Mouse (Mus musculus) neural tube, embryonic 14.5 days (tissue): ENCODE measurements around the gene Derl2. TPM values are rescaled to one million over a fixed set of nuclear protein-coding genes. Genes with fewer than 3 reads are reported as not detected.

ENCODE experiments used
- ATAC-seq: fragments of 200-750 bp; cut with Nextera tagmentation; 2 replicates; pipeline ENCODE4 v1.8.0; 2017; ENCODE audit warnings: low read depth, mild to moderate bottlenecking, moderate TSS enrichment, moderate library complexity
- H3K27ac ChIP-seq: fragments of 300-500 bp; sonication (generic); 2 replicates; pipeline ENCODE4 v1.5.1; 2014; ENCODE audit warnings: low read depth, mild to moderate bottlenecking, control low read depth, low read length, moderate library complexity, mixed read lengths
- H3K27me3 ChIP-seq: fragments of 300-500 bp; sonication (generic); 2 replicates; pipeline ENCODE4 v1.6.1; 2014; ENCODE audit warnings: low read length; ENCODE audit not compliant: control insufficient read depth, insufficient read depth
- H3K36me3 ChIP-seq: fragments of 300-500 bp; sonication (generic); 2 replicates; pipeline ENCODE4 v1.6.1; 2014; ENCODE audit warnings: low read length, mixed read lengths; ENCODE audit not compliant: control insufficient read depth, insufficient read depth
- H3K4me1 ChIP-seq: fragments of 300-500 bp; sonication (generic); 2 replicates; pipeline ENCODE4 v1.6.1; 2014; ENCODE audit warnings: low read length; ENCODE audit not compliant: control insufficient read depth, insufficient read depth
- H3K4me2 ChIP-seq: fragments of 300-500 bp; sonication (generic); 2 replicates; pipeline ENCODE4 v1.6.1; 2014; ENCODE audit warnings: mild to moderate bottlenecking, low read depth, low read length, control low read depth
- H3K4me3 ChIP-seq: fragments of 300-500 bp; sonication (generic); 2 replicates; pipeline ENCODE4 v1.5.1; 2014; ENCODE audit warnings: low read depth, low read length, control low read depth, mixed read lengths
- H3K9ac ChIP-seq: fragments of 300-500 bp; sonication (generic); replicated peaks from 2 replicates; pipeline ENCODE4 v1.6.1; 2014; ENCODE audit warnings: low read depth, mild to moderate bottlenecking, control low read depth, low read length, mixed read lengths
- H3K9me3 ChIP-seq: fragments of 300-500 bp; sonication (generic); 2 replicates; pipeline ENCODE4 v1.6.1; 2016; ENCODE audit warnings: low read length; ENCODE audit not compliant: control insufficient read depth
- WGBS: fragments of 180-500 bp; shearing (Covaris S2); extraction: QIAGEN DNeasy Blood & Tissue Kit; methylation state at CpG from one replicate; pipeline ENCODE4 v1.1.7; 2014; 5-methylcytosine and 5-hydroxymethylcytosine counted together
- polyA plus RNA-seq: library from polyadenylated mRNA; unstranded; fragments of >200 nt; fragmentation: Nextera tagmentation; extraction: Ambion mirVana; gene quantifications from 2 replicates; pipeline ENCODE4 v1.2.1, GENCODE M21; 2014

Gene Derl2
- polyA plus RNA-seq, 1 experiment from 2014 or later = 28.6 TPM

- Histone ChIP-seq H3K4me3 (peak overlapping the region; percentile 89), H3K27ac (peak overlapping the region; percentile 55; the same call in 1 of the 2 replicates), H3K9me3 (no peaks in the 10 kb centered on the region), H3K27me3 (no peaks in the 10 kb centered on the region), H3K36me3 (peaks cover 21% of the 10 kb centered on the region), H3K9ac (peak overlapping the region; percentile 50), H3K4me2 (peak overlapping the region; percentile 63), H3K4me1 (peaks cover 15% of the 10 kb centered on the region; the same call in 1 of the 2 replicates)
- ATAC-seq = peak; percentile 22
- WGBS = 18% methylated on average over 24 of the region's 24 CpGs
Observed at GRCm38 (mm10) chr11:70970560-70971540, 48.8 kb downstream of the Derl2 start.

DNA sequence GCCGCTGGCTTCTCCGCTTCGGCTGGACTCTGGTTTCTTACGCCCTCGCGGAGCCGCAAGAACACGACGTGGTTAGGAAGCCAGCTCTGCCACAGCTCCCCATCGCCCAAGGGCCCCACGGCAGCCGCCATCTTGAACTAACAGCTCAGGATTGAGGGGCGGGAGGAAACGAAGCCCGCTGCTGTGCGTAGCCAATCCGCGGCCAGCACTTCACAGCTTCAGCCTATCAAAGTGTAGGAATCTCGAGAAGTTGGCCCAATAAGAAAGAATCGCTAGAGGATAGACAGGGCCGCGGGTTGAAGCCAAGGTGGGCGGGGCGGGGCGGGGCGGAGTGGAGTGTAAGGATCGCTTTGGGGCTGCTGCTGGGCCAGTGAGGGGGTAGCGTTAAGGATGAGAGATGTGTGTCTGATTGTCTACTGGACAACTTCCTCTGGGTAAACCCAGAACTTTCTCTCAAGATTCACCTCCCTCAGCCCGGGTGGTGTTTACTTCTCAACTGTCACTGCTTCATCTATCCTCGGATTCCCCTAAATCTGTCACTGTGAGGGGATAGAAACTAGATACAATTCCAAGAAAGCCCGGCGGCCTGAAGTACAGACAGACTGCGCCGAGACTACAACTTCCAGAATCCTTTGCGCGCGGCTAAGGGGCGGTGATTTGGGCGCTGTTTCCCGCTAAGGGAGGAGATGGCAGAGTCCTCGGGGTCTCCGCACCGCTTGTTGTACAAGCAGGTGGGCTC, 49.7 kb downstream of the Derl2 start, which contains the start of the genes Nup88 and Rpain:
TSS of gene Nup88 (minus strand) at position 153 of the 739 bp plus-strand sequence.
TSS of gene Rpain (plus strand) at position 393 of the 739 bp plus-strand sequence.
- ATAC-seq = peak; percentile 98
- under 1% methylated on average over 43 of the region's 43 CpGs for WGBS

DNA sequence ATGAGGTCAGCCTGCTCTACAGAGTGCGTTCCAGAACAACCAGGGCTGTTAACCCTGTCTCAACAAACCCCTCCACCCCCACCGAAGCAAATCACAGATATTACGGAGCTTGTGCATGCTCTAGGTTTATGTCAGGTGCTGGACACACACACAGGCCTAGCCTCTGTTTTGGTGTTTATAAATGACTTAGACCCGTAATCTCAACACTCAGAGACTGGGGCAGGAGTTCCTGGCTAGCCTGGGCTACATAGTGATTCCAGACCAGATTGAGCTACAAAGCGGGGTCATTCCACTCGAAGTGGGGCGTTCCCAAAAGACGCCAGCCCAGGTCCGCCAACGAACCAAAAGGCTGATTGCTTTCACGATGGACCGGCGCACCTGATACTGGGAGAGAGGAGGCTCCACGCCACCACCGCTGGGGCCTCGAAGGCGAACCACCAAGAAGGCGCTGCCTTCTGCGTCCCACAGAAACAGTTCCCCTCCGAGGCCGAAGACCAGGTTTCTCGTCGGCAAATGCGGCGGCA, 50.3 kb downstream of the Derl2 start:
- ATAC-seq = peak; percentile 25; the same call in 1 of the 2 replicates
- under 1% methylated on average over 25 of the region's 25 CpGs for WGBS
- Histone ChIP-seq H3K4me3 (peak overlapping the region; percentile 89), H3K4me2 (peak overlapping the region; percentile 90), H3K27me3 (no peaks in the 10 kb centered on the region), H3K9me3 (no peaks in the 10 kb centered on the region), H3K9ac (peak overlapping the region; percentile 88), H3K4me1 (peaks cover 15% of the 10 kb centered on the region; the same call in 1 of the 2 replicates), H3K36me3 (peaks cover 32% of the 10 kb centered on the region), H3K27ac (peak overlapping the region; percentile 85)

More for the DNA sequence above, 49.7 kb downstream of the Derl2 start, which contains the start of the genes Nup88 and Rpain:
- peaks cover 29% of the 10 kb centered on the region for H3K36me3 ChIP-seq
- H3K9me3 ChIP-seq = no peaks in the 10 kb centered on the region
- no peaks in the 10 kb centered on the region for H3K27me3 ChIP-seq
- H3K27ac ChIP-seq = peak within 1 kb of the TSS; percentile 85
- peaks cover 15% of the 10 kb centered on the region; the same call in 1 of the 2 replicates for H3K4me1 ChIP-seq
- peak within 1 kb of the TSS; percentile 90 for H3K4me2 ChIP-seq
- H3K9ac ChIP-seq = peak within 1 kb of the TSS; percentile 88
- peak within 1 kb of the TSS; percentile 89 for H3K4me3 ChIP-seq

- ATAC-seq = no peak
- no peak overlapping the region for H3K4me3 ChIP-seq
- no peaks in the 10 kb centered on the region for H3K9me3 ChIP-seq
- no peak overlapping the region for H3K9ac ChIP-seq
- H3K4me2 ChIP-seq = no peak overlapping the region
- no peak overlapping the region for H3K27ac ChIP-seq
- WGBS = 72% methylated on average over 4 of the region's 4 CpGs
- H3K27me3 ChIP-seq = no peaks in the 10 kb centered on the region
- peaks cover 45% of the 10 kb centered on the region for H3K36me3 ChIP-seq
- H3K4me1 ChIP-seq = peaks cover 15% of the 10 kb centered on the region; the same call in 1 of the 2 replicates
Observed at GRCm38 (mm10) chr11:70964222-70964907, 55.3 kb downstream of the Derl2 start.

DNA sequence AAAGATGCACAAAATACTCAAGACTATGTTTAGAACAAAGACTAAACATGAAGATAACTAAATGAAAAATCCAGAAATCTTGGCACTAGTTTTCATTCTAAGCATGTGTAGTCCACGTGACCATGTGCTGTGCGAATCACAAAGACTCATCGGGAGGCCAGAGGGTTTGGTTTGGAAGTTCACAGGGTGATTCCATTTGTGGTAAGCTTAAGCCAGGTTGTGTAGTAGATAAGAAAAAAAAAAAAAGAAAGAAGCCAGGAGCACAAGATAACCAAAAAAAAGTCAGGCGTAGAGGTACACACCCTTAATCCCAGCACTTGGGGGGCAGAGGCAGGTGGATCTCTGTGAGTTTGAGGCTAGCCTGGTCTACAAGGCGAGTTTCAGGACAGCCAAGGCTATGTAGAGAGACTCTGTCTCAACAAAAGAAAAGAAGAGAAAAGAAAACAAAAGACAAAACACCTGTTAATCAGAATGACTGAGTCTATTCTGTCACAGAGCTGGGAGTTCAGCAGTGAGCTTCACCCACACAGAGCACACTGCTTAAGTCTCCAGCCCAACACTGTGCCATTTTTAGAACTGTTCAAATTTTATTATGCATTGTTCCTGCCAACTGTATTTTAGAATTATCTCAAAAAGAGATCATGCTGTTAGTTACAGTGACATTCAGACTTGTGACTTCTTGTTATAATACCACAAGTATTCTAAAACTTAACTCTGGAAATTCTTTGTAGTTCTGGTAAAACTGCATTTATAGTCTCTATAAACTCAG, 58.7 kb downstream of the Derl2 start:
- 94% methylated on average over 5 of the region's 5 CpGs for WGBS
- Histone ChIP-seq H3K4me1 (no peaks in the 10 kb centered on the region), H3K27me3 (no peaks in the 10 kb centered on the region), H3K27ac (no peak overlapping the region), H3K9ac (no peak overlapping the region), H3K9me3 (no peaks in the 10 kb centered on the region), H3K4me3 (no peak overlapping the region), H3K36me3 (peaks cover 69% of the 10 kb centered on the region), H3K4me2 (no peak overlapping the region)
- ATAC-seq = no peak

Other genes with a start within 250 kb of the Derl2 start
- gene Scimp, start 207.3 kb downstream of the Derl2 start, polyA plus RNA-seq = not detected in 2 replicates
- gene Rabep1, start 175.1 kb downstream of the Derl2 start, polyA plus RNA-seq = 80.7 and 80.9 TPM in 2 replicates
- gene Nup88, start 49.9 kb downstream of the Derl2 start, polyA plus RNA-seq = 130 and 131 TPM in 2 replicates
- 64.5 and 70.6 TPM in 2 replicates for gene Rpain, start 49.6 kb downstream of the Derl2 start, polyA plus RNA-seq
- 173 and 177 TPM in 2 replicates for gene C1qbp, start 36.8 kb downstream of the Derl2 start, polyA plus RNA-seq
- gene Dhx33, start 15.4 kb downstream of the Derl2 start, polyA plus RNA-seq = 16.8 and 19.3 TPM in 2 replicates
- gene Mis12, start 230 bp downstream of the Derl2 start, polyA plus RNA-seq = 20.9 and 30.3 TPM in 2 replicates
- 228 and 293 TPM in 2 replicates for gene 6330403K07Rik, start 13.7 kb upstream of the Derl2 start, polyA plus RNA-seq
- gene Nlrp1a, start 124.9 kb upstream of the Derl2 start, polyA plus RNA-seq = not detected in 2 replicates
- gene Nlrp1b, start 210.9 kb upstream of the Derl2 start, polyA plus RNA-seq = not detected in 2 replicates